Mouse (Mus musculus): Measurements from ENCODE around the gene Entpd7. TPM values are rescaled to one million over a fixed set of nuclear protein-coding genes. Genes with fewer than 3 reads are reported as not detected.

Gene Entpd7
- 1 to 10 TPM; 1.2 to 1.3 TPM for total RNA-seq (2021)
- long read RNA-seq, experiment 1: 0 reads
- long read RNA-seq, experiment 2, partial matches to known transcripts: 0 of 1 reads
- long read RNA-seq, experiment 2, other reads (novel, unspliced or antisense): 1 of 1 reads

GRCm38 (mm10) chr19:43689419-43690246, at the start of gene Entpd7:
TSS of gene Entpd7 (plus strand) at chr19:43689672.
- Histone ChIP-seq H3K27ac (peak within 1 kb of the TSS; percentile 83), H3K4me3 (peak within 1 kb of the TSS; percentile 96)
- TF ChIP-seq CTCF (IDR thresholded peaks at IDR 0.05): peak; percentile 64
- peak; percentile 99 for DNase-seq
- intact Hi-C loops (cut with DNase I): loop anchor here (1.0 to 2.0 kb wide), 2 partner anchors 14 to 63 kb away; partner anchors contain the start of genes Cox15 and Cutc

GRCm38 (mm10) chr19:43641833-43642232, 47.6 kb upstream of the Entpd7 start:
- DNase-seq: no peak
- TF ChIP-seq CTCF (IDR thresholded peaks at IDR 0.05): no peak
- Histone ChIP-seq H3K4me3 (no peak overlapping the region), H3K27ac (no peak overlapping the region)
- intact Hi-C loops (cut with DNase I): no loop called here

GRCm38 (mm10) chr19:43642843-43643242, 46.6 kb upstream of the Entpd7 start:
- Histone ChIP-seq H3K4me3 (no peak overlapping the region), H3K27ac (no peak overlapping the region)
- DNase-seq: no peak
- intact Hi-C loops (cut with DNase I): no loop called here
- TF ChIP-seq CTCF (IDR thresholded peaks at IDR 0.05): no peak

- no peak for DNase-seq
- Histone ChIP-seq H3K27ac (no peak overlapping the region), H3K4me3 (no peak overlapping the region)
- intact Hi-C loops (cut with DNase I): no loop called here
- TF ChIP-seq CTCF (IDR thresholded peaks at IDR 0.05): no peak
These were observed 44.0 kb upstream of the Entpd7 start for GRCm38 (mm10) chr19:43645508-43645907.

- DNase-seq: no peak
- Histone ChIP-seq H3K4me3 (no peak overlapping the region), H3K27ac (no peak overlapping the region)
- intact Hi-C loops (cut with DNase I): no loop called here
- no peak for TF ChIP-seq CTCF (IDR thresholded peaks at IDR 0.05)
These were observed 42.6 kb upstream of the Entpd7 start for GRCm38 (mm10) chr19:43646852-43647251.

GRCm38 (mm10) chr19:43647261-43647660, 42.2 kb upstream of the Entpd7 start:
- no peak overlapping the region for H3K27ac ChIP-seq
- H3K4me3 ChIP-seq: no peak overlapping the region
- TF ChIP-seq CTCF (IDR thresholded peaks at IDR 0.05): no peak
- intact Hi-C loops (cut with DNase I): no loop called here
- no peak for DNase-seq

- no peak for TF ChIP-seq CTCF (IDR thresholded peaks at IDR 0.05)
- Histone ChIP-seq H3K27ac (no peak overlapping the region), H3K4me3 (no peak overlapping the region)
- no peak for DNase-seq
- intact Hi-C loops (cut with DNase I): no loop called here
These were observed 41.1 kb upstream of the Entpd7 start for GRCm38 (mm10) chr19:43648343-43648742.

GRCm38 (mm10) chr19:43651241-43651785, 38.2 kb upstream of the Entpd7 start:
- Histone ChIP-seq H3K27ac (peak overlapping the region; percentile 75), H3K4me3 (no peak overlapping the region)
- no peak for TF ChIP-seq CTCF (IDR thresholded peaks at IDR 0.05)
- no peak for DNase-seq
- intact Hi-C loops (cut with DNase I): loop anchor here (10.0 kb wide), 1 partner anchor 77 kb away; no protein-coding TSS in a partner anchor

- no peak overlapping the region for H3K27ac ChIP-seq
- peak; percentile 81 for TF ChIP-seq CTCF (IDR thresholded peaks at IDR 0.05)
- peak; percentile 79 for DNase-seq
- no peak overlapping the region for H3K4me3 ChIP-seq
- intact Hi-C loops (cut with DNase I): loop anchor here (2.0 to 10.0 kb wide), 3 partner anchors 25 to 159 kb away; no protein-coding TSS in a partner anchor
These were observed 33.6 kb upstream of the Entpd7 start for GRCm38 (mm10) chr19:43655735-43656492.

- intact Hi-C loops (cut with DNase I): loop anchor here (5.0 to 10.0 kb wide), 2 partner anchors 85 to 162 kb away; no protein-coding TSS in a partner anchor
- TF ChIP-seq CTCF (IDR thresholded peaks at IDR 0.05): no peak
- no peak overlapping the region for H3K27ac ChIP-seq
- no peak for DNase-seq
- H3K4me3 ChIP-seq: no peak overlapping the region
These were observed 29.8 kb upstream of the Entpd7 start for GRCm38 (mm10) chr19:43659632-43660031.

- no peak for DNase-seq
- TF ChIP-seq CTCF (IDR thresholded peaks at IDR 0.05): no peak
- H3K4me3 ChIP-seq: no peak overlapping the region
- H3K27ac ChIP-seq: no peak overlapping the region
- intact Hi-C loops (cut with DNase I): no loop called here
These were observed 28.7 kb upstream of the Entpd7 start for GRCm38 (mm10) chr19:43660774-43661173.

GRCm38 (mm10) chr19:43662176-43662967, 27.1 kb upstream of the Entpd7 start:
- peak overlapping the region; percentile 66; the same call in 1 of the 2 replicates for H3K27ac ChIP-seq
- no peak overlapping the region; the same call in 1 of the 2 replicates for H3K4me3 ChIP-seq
- peak; percentile 28 for TF ChIP-seq CTCF (IDR thresholded peaks at IDR 0.05)
- DNase-seq: peak; percentile 47
- intact Hi-C loops (cut with DNase I): no loop called here

All from gastrocnemius, adult 2 months (tissue).